Mouse (Mus musculus): ENCODE results near the gene Dpp4.
A peak's percentile ranks its signal among the peaks of the same experiment; 100 is the strongest.

DNA sequence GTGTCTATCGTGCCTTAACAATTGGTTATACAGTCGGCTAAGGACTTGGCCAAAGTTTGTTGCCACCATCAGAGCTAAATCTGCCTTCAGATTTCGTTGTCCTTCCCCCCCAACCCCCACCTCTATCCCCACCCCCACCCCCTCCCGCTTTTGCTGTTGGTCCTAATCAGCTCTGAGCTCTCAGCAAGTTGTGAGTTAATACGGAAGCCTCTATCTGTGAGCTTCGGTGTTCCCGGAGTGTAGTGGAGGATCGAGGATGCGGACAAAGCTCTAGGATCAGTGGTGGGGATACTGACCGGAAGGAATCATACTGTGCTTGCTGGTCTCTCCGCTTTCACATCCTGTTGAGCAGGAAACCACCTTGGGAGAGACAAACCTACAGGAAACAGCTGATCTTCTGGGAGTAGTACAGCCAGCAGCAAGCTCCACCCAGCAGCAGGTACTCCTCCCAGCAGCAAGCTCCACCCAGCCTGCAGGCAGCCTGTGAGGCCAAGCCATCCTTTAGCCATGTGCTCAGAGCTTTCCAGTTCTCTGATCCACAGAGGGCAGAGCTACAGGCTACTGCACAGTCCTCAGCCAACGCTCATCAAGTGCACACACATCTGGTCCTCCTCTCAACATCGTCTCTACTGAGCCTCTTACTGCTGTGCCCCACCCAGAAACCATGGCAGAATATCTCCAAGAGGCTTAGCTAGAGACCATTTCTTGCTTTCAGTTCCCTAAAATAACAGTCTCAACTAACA is 28.9 kb upstream of the Dpp4 start:
- no peak for TF ChIP-seq CTCF (IDR thresholded peaks at IDR 0.05; ENCODE audit: insufficient read depth, low read length)
- peak; percentile 20; the same call in 1 of the 2 replicates for TF ChIP-seq POLR2A (IDR thresholded peaks at IDR 0.05; ENCODE audit: borderline replicate concordance, extremely low read depth, low read depth, low read length)
